Mouse (Mus musculus) liver, adult 10 weeks (tissue): ENCODE data around the gene Map3k6. TPM values are rescaled to one million over a fixed set of nuclear protein-coding genes. Genes with fewer than 3 reads are reported as not detected.

Experiments used
- polyA plus RNA-seq: library from polyadenylated mRNA; stranded (reverse); fragments of 350-450 nt; fragmentation: Illumina TruSeq; extraction: RNeasy Lipid Tissue Mini Kit (QIAGEN cat#74804); gene quantifications from one replicate; pipeline ENCODE4 v1.2.3, GENCODE M21; 2014; ENCODE audit warnings: low read depth, low replicate concordance

Map3k6 gene
- polyA plus RNA-seq = not detected

GRCm38 (mm10) chr4:133240490-133240921 is at the start of gene Map3k6:
TSS of gene Map3k6 (plus strand) at chr4:133240818.

GRCm38 (mm10) chr4:133211751-133212561 is 28.7 kb upstream of the Map3k6 start, which contains the start of the genes Cd164l2 and Gpr3:
TSS of gene Cd164l2 (plus strand) at chr4:133212131.
TSS of gene Gpr3 (minus strand) at chr4:133212536.

GRCm38 (mm10) chr4:133262882-133263281 is 22.3 kb downstream of the Map3k6 start, which contains the start of gene Sytl1:
TSS of gene Sytl1 (minus strand) at chr4:133263113.

GRCm38 (mm10) chr4:133277104-133278026 is 36.7 kb downstream of the Map3k6 start, which contains the start of gene Tmem222:
TSS of gene Tmem222 (minus strand) at chr4:133277792.

Other genes starting within 250 kb of the Map3k6 start
- 1.3 TPM for gene Ahdc1, start 229.6 kb upstream of the Map3k6 start, polyA plus RNA-seq
- gene Wasf2, start 110.3 kb upstream of the Map3k6 start, polyA plus RNA-seq = 13.8 TPM
- not detected for gene Cd164l2, start 28.7 kb upstream of the Map3k6 start, polyA plus RNA-seq
- not detected for gene Gpr3, start 28.3 kb upstream of the Map3k6 start, polyA plus RNA-seq
- not detected for gene Sytl1, start 22.3 kb downstream of the Map3k6 start, polyA plus RNA-seq
- gene Tmem222, start 37.0 kb downstream of the Map3k6 start, polyA plus RNA-seq = 3.8 TPM
- gene Wdtc1, start 112.7 kb downstream of the Map3k6 start, polyA plus RNA-seq = 7.5 TPM
- 0.48 TPM for gene Slc9a1, start 128.9 kb downstream of the Map3k6 start, polyA plus RNA-seq
- not detected for gene Tent5b, start 239.3 kb downstream of the Map3k6 start, polyA plus RNA-seq